Mouse (Mus musculus): ENCODE data around the gene Gtf3c5. TPM values are rescaled to one million over a fixed set of nuclear protein-coding genes. Genes with fewer than 3 reads are reported as not detected.

Gtf3c5 gene
- polyA plus RNA-seq, 1 experiment from 2014 or later = 57.9 TPM

- no peaks in the 10 kb centered on the region for H3K9me3 ChIP-seq
- H3K4me3 ChIP-seq = peak overlapping the region; percentile 32; the same call in 1 of the 2 replicates
- no peaks in the 10 kb centered on the region for H3K27me3 ChIP-seq (replicated peaks; ENCODE audit: low read depth, poor library complexity, severe bottlenecking)
- H3K27ac ChIP-seq (replicated peaks) = peak overlapping the region; percentile 82
- peak; percentile 70 for DNase-seq (ENCODE audit: low spot score)
- H3K4me1 ChIP-seq = peaks cover 75% of the 10 kb centered on the region
- 18% methylated on average over 11 of the region's 11 CpGs for WGBS
- peaks cover 9% of the 10 kb centered on the region; the same call in 1 of the 2 replicates for H3K36me3 ChIP-seq (replicated peaks)
Measured at GRCm38 (mm10) chr2:28525219-28525942, 58.2 kb downstream of the Gtf3c5 start.

- peaks cover 73% of the 10 kb centered on the region for H3K4me1 ChIP-seq
- H3K27ac ChIP-seq (replicated peaks) = 0 out of 2 replicates have a peak overlapping the region, but pooled peaks have one; percentile 24
- no peaks in the 10 kb centered on the region for H3K9me3 ChIP-seq
- WGBS = 77% methylated on average over 10 of the region's 10 CpGs
- H3K36me3 ChIP-seq (replicated peaks) = peaks cover 9% of the 10 kb centered on the region; the same call in 1 of the 2 replicates
- no peak overlapping the region for H3K4me3 ChIP-seq
- no peaks in the 10 kb centered on the region for H3K27me3 ChIP-seq (replicated peaks; ENCODE audit: low read depth, poor library complexity, severe bottlenecking)
- DNase-seq (ENCODE audit: low spot score) = no peak
Measured at GRCm38 (mm10) chr2:28524406-28524805, 59.1 kb downstream of the Gtf3c5 start.

DNA sequence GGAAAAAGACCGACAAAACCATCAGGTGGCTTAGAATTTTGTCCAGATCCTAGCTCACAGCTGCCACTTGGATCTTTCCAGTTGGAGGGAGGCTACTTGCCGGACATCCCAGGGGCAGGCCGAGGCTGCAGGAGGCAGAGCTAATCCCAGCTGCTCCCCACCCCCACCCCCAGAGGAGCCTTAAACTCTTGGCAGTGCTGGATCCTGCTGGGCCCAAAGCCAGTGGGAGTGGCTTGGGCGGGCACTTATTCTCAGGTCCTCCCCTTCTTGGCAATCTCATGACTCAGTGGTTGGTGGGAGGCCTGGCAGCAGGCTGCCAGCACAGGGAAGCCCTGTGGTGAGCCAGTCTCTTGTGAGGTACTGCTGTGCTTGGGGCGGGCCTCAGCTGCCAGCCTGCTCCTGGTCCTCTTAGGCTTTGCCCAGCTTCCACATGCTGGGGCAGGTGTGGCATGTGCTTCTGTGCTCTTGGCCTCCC, 59.9 kb downstream of the Gtf3c5 start:
- H3K4me1 ChIP-seq = peaks cover 72% of the 10 kb centered on the region
- peak overlapping the region; percentile 41; the same call in 1 of the 2 replicates for H3K27ac ChIP-seq (replicated peaks)
- H3K27me3 ChIP-seq (replicated peaks; ENCODE audit: low read depth, poor library complexity, severe bottlenecking) = no peaks in the 10 kb centered on the region
- peak; percentile 32 for DNase-seq (ENCODE audit: low spot score)
- H3K4me3 ChIP-seq = no peak overlapping the region
- no peaks in the 10 kb centered on the region for H3K9me3 ChIP-seq
- H3K36me3 ChIP-seq (replicated peaks) = peaks cover 9% of the 10 kb centered on the region; the same call in 1 of the 2 replicates
- WGBS = 19% methylated on average over 5 of the region's 5 CpGs

DNA sequence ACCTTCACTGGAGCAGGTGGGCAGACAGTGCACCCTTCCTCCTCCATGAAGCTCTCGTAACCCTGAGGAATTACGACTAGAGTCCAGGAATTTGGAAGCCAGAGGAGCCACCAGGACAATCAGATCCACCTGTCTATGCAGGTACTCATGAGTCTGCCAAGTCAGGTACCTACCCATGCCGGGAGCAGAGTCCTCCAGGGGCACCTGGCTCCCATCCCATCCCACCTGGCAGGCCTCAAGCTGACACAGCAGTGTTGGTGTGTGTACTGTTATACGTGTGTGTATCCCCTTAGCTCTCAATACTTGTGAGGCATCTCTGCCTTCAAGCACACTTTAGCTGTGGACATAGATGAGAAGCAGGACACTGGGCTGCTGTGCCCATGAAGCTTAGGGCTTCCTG, 61.4 kb downstream of the Gtf3c5 start:
- Histone ChIP-seq H3K4me1 (peaks cover 74% of the 10 kb centered on the region), H3K27me3 (replicated peaks; ENCODE audit: low read depth, poor library complexity, severe bottlenecking) (no peaks in the 10 kb centered on the region), H3K36me3 (replicated peaks) (peaks cover 16% of the 10 kb centered on the region), H3K9me3 (no peaks in the 10 kb centered on the region), H3K4me3 (no peak overlapping the region), H3K27ac (replicated peaks) (no peak overlapping the region)
- DNase-seq (ENCODE audit: low spot score) = no peak
- WGBS = 84% methylated on average over 4 of the region's 4 CpGs

DNA sequence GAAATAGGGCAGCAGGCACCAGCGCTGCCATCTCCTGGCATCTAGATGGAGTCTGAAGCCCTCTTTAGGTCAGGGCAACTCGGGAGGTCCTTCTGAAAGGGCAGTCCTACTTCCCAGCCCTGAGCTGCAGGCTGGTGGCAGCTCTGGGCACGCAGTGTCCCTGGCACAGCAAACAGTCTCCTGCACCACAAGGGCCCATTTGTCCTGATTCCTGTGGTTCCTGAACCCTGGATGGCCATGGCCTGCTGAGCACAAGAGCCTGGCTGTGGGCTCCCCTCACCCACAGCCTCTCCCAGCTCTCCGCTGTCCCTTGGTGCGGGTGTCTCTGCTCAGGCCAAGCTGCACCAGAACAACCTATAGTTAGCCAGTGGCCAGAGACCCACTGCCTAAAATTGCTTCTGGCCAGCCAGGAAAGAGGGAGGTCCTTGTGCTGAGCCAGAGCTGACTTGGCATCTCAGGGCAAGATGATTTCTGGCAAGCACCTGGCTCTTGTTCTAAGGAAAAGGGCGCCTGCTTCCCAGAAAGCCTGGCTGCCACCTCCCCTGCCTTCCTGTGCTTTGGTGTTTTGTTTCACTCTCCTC, 61.9 kb downstream of the Gtf3c5 start:
- no peak overlapping the region for H3K27ac ChIP-seq (replicated peaks)
- no peaks in the 10 kb centered on the region for H3K27me3 ChIP-seq (replicated peaks; ENCODE audit: low read depth, poor library complexity, severe bottlenecking)
- DNase-seq (ENCODE audit: low spot score) = no peak
- peaks cover 71% of the 10 kb centered on the region for H3K4me1 ChIP-seq
- peaks cover 17% of the 10 kb centered on the region for H3K36me3 ChIP-seq (replicated peaks)
- no peaks in the 10 kb centered on the region for H3K9me3 ChIP-seq
- WGBS = 82% methylated on average over 6 of the region's 6 CpGs
- no peak overlapping the region for H3K4me3 ChIP-seq

- Histone ChIP-seq H3K27me3 (replicated peaks; ENCODE audit: low read depth, poor library complexity, severe bottlenecking) (no peaks in the 10 kb centered on the region), H3K9me3 (no peaks in the 10 kb centered on the region), H3K4me3 (no peak overlapping the region), H3K27ac (replicated peaks) (no peak overlapping the region), H3K36me3 (replicated peaks) (peaks cover 17% of the 10 kb centered on the region), H3K4me1 (peaks cover 63% of the 10 kb centered on the region)
- WGBS = 71% methylated on average over 5 of the region's 5 CpGs
- DNase-seq (ENCODE audit: low spot score) = no peak
Measured at GRCm38 (mm10) chr2:28520581-28520980, 63.0 kb downstream of the Gtf3c5 start.

DNA sequence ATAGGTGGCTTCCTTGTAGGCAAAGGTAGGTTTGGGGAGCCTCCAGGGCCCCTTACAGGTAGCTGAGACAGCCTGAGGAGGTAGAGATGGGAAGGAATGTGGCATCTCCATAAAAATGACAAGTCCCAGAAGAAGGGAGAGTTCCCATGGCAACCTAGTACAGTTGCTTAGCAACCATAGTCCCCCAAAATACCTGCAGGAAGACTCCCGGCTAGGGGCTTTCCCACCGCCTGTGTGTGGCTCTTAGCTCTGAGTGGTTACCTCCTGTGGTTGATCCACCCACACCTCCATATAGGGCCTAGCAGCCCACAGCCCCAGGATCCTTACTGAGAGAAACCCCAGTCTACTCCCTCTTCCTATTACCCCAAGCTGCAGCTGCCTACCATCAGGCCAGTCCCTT, 65.3 kb downstream of the Gtf3c5 start:
- WGBS = 52% methylated on average over 2 of the region's 2 CpGs
- H3K4me1 ChIP-seq = peaks cover 64% of the 10 kb centered on the region
- H3K9me3 ChIP-seq = no peaks in the 10 kb centered on the region

DNA sequence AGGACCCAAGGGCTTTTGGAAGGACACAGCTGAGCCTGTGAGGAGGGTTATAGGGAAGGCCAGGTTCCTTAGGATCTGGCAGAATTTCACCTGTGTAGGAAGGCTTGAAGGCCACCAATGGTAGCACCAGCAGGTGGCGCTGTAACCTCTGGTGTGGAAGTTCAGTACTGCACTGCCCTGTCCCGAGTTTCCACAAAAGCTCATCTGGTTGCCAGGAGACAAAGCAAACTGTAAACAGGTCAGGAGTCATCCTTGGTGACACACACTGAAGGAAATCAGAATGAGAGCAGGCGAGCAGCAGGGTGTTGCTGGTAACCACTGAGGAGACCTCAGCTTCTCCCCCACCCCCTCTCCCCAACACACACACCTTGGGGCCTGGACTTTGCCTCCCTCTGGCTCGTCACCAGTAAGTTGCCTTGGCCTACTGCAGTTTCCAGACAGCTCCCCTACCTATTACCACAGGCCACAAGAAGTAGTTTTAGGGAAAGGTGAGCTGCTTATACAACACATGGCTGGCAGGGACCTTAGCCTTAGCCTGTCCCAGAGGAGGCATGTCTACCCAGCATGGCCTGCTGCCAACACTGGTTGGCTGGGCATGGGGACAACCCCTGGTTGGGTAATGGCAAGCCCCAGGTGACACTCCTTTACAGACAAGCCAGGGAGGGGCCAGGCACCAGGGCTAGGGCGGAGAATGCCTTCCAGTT, 66.2 kb downstream of the Gtf3c5 start:
- Histone ChIP-seq H3K27ac (replicated peaks) (peak overlapping the region; percentile 35; the same call in 1 of the 2 replicates), H3K9me3 (no peaks in the 10 kb centered on the region), H3K4me3 (no peak overlapping the region), H3K27me3 (replicated peaks; ENCODE audit: low read depth, poor library complexity, severe bottlenecking) (peaks cover 3% of the 10 kb centered on the region; the same call in 1 of the 2 replicates), H3K36me3 (replicated peaks) (peaks cover 12% of the 10 kb centered on the region), H3K4me1 (peaks cover 72% of the 10 kb centered on the region)
- WGBS = 43% methylated on average over 5 of the region's 5 CpGs
- DNase-seq (ENCODE audit: low spot score) = peak; percentile 80

More for the DNA sequence above, 65.3 kb downstream of the Gtf3c5 start:
- no peaks in the 10 kb centered on the region for H3K27me3 ChIP-seq (replicated peaks; ENCODE audit: low read depth, poor library complexity, severe bottlenecking)
- H3K4me3 ChIP-seq = no peak overlapping the region
- no peak for DNase-seq (ENCODE audit: low spot score)
- H3K27ac ChIP-seq (replicated peaks) = no peak overlapping the region
- H3K36me3 ChIP-seq (replicated peaks) = peaks cover 17% of the 10 kb centered on the region

Small RNAs within 50 kb of the gene (microRNA-seq; reads per million reads assigned to microRNA genes)
- not detected for gene Gm22824

Other genes with a start within 250 kb of the Gtf3c5 start
- 5.0 and 5.3 TPM in 2 replicates for gene Ppp1r26, start 137.0 kb downstream of the Gtf3c5 start, polyA plus RNA-seq (2016; fragmentation: Nextera tagmentation; extraction: Ambion mirVana)
- 1.3 and 1.5 TPM in 2 replicates for gene 1700007K13Rik, start 117.4 kb downstream of the Gtf3c5 start, polyA plus RNA-seq (2016; fragmentation: Nextera tagmentation; extraction: Ambion mirVana)
- gene Mrps2, start 115.7 kb downstream of the Gtf3c5 start, polyA plus RNA-seq (2016; fragmentation: Nextera tagmentation; extraction: Ambion mirVana) = 68.5 and 71.9 TPM in 2 replicates
- gene Gbgt1, start 86.9 kb downstream of the Gtf3c5 start, polyA plus RNA-seq (2016; fragmentation: Nextera tagmentation; extraction: Ambion mirVana) = 0.22 TPM in 1 of 2 replicates, not detected in the other
- gene Gm10134, start 77.7 kb downstream of the Gtf3c5 start, polyA plus RNA-seq (2016; fragmentation: Nextera tagmentation; extraction: Ambion mirVana) = not detected in 2 replicates
- 36.7 and 44.2 TPM in 2 replicates for gene Ralgds, start 70.6 kb downstream of the Gtf3c5 start, polyA plus RNA-seq (2016; fragmentation: Nextera tagmentation; extraction: Ambion mirVana)
- gene Cel, start 20.3 kb downstream of the Gtf3c5 start, polyA plus RNA-seq (2016; fragmentation: Nextera tagmentation; extraction: Ambion mirVana) = not detected in 2 replicates
- 2.7 and 3.9 TPM in 2 replicates for gene Gfi1b, start 38.2 kb upstream of the Gtf3c5 start, polyA plus RNA-seq (2016; fragmentation: Nextera tagmentation; extraction: Ambion mirVana)
- 21.4 and 23.5 TPM in 2 replicates for gene Tsc1, start 57.5 kb upstream of the Gtf3c5 start, polyA plus RNA-seq (2016; fragmentation: Nextera tagmentation; extraction: Ambion mirVana)
- gene Spaca9, start 116.0 kb upstream of the Gtf3c5 start, polyA plus RNA-seq (2016; fragmentation: Nextera tagmentation; extraction: Ambion mirVana) = 2.6 and 3.2 TPM in 2 replicates
- 0.70 and 1.1 TPM in 2 replicates for gene Ak8, start 116.4 kb upstream of the Gtf3c5 start, polyA plus RNA-seq (2016; fragmentation: Nextera tagmentation; extraction: Ambion mirVana)